Mouse (Mus musculus): ENCODE data around the gene Sipa1l2. TPM values are rescaled to one million over a fixed set of nuclear protein-coding genes. Genes with fewer than 3 reads are reported as not detected.

Sipa1l2 gene
- polyA plus RNA-seq, 1 experiment from 2014 or later = 20.4 TPM

GRCm38 (mm10) chr8:125375659-125376447, 193.8 kb downstream of the Sipa1l2 start:
- H3K27me3 ChIP-seq = no peaks in the 10 kb centered on the region
- POLR2A ChIA-PET = interaction anchor here (0.6 kb wide), 1 partner anchor 11 kb away, joined by 3 read pairs; no protein-coding TSS in a partner anchor
- ATAC-seq (no peak), DNase-seq (ENCODE audit: low read depth, low spot score) (no peak)
- CTCF ChIA-PET = interaction anchor here (1.2 kb wide), 1 partner anchor 13 kb away, joined by 3 read pairs; no protein-coding TSS in a partner anchor
- in situ Hi-C loops (cut with MboI; ENCODE audit: low pct_unique_long_range_greater_than_20kb) = no loop called here
- no peak for TF ChIP-seq CTCF (IDR thresholded peaks at IDR 0.05)

- TF ChIP-seq CTCF (IDR thresholded peaks at IDR 0.05) = no peak
- in situ Hi-C loops (cut with MboI; ENCODE audit: low pct_unique_long_range_greater_than_20kb) = no loop called here
- ATAC-seq (no peak), DNase-seq (ENCODE audit: low read depth, low spot score) (no peak)
- POLR2A ChIA-PET = interaction anchor here (1.1 kb wide), 1 partner anchor 9 kb away, joined by 3 read pairs; no protein-coding TSS in a partner anchor
- CTCF ChIA-PET = no interaction called here
- H3K27me3 ChIP-seq = no peaks in the 10 kb centered on the region
Observed at GRCm38 (mm10) chr8:125372596-125372995, 197.0 kb downstream of the Sipa1l2 start.

GRCm38 (mm10) chr8:125369491-125370236, 199.9 kb downstream of the Sipa1l2 start:
- ChIA-PET POLR2A (no interaction called here), CTCF (no interaction called here)
- DNase-seq (ENCODE audit: low read depth, low spot score) (no peak), ATAC-seq (no peak)
- no peak for TF ChIP-seq CTCF (IDR thresholded peaks at IDR 0.05)
- in situ Hi-C loops (cut with MboI; ENCODE audit: low pct_unique_long_range_greater_than_20kb) = no loop called here
- H3K27me3 ChIP-seq = no peaks in the 10 kb centered on the region

GRCm38 (mm10) chr8:125368341-125369035, 201.1 kb downstream of the Sipa1l2 start:
- DNase-seq (ENCODE audit: low read depth, low spot score) (no peak), ATAC-seq (no peak)
- CTCF ChIA-PET = no interaction called here
- POLR2A ChIA-PET = interaction anchor here (0.7 kb wide), 1 partner anchor 28 kb away, joined by 5 read pairs; no protein-coding TSS in a partner anchor
- no peaks in the 10 kb centered on the region for H3K27me3 ChIP-seq
- TF ChIP-seq CTCF (IDR thresholded peaks at IDR 0.05) = no peak
- in situ Hi-C loops (cut with MboI; ENCODE audit: low pct_unique_long_range_greater_than_20kb) = no loop called here

Other genes starting within 250 kb of the Sipa1l2 start
- gene Map10, start 100.0 kb upstream of the Sipa1l2 start, polyA plus RNA-seq (2021) = not detected
- 52.4 TPM for gene Ntpcr, start 160.2 kb upstream of the Sipa1l2 start, polyA plus RNA-seq (2021)

Measured in Patski (cell line).